Mouse (Mus musculus): ENCODE measurements around the gene Fgd2. TPM values are rescaled to one million over a fixed set of nuclear protein-coding genes. Genes with fewer than 3 reads are reported as not detected.

Gene Fgd2
- total and polyA plus RNA-seq, 2 experiments from 2014 or later, result 14.1 to 17.3 TPM

- DNase-seq (no peak), ATAC-seq (no peak)
- 61% methylated on average over 6 of the region's 6 CpGs for WGBS
- Histone ChIP-seq H3K4me2 (ENCODE audit: low read depth) (no peak overlapping the region), H3K27me3 (ENCODE audit: insufficient read depth, low read length) (no peaks in the 10 kb centered on the region), H3K9me3 (ENCODE audit: low read length) (no peaks in the 10 kb centered on the region), H3K27ac (ENCODE audit: low read depth, low read length) (no peak overlapping the region), H3K36me3 (ENCODE audit: insufficient read depth) (no peaks in the 10 kb centered on the region), H3K4me1 (ENCODE audit: insufficient read depth) (no peaks in the 10 kb centered on the region), H3K9ac (no peak overlapping the region), H3K4me3 (ENCODE audit: low read depth, low read length) (no peak overlapping the region)
- TF ChIP-seq CTCF (IDR thresholded peaks at IDR 0.05; ENCODE audit: low read depth), result no peak
Measured at GRCm38 (mm10) chr17:29318731-29319250, 41.9 kb upstream of the Fgd2 start.

GRCm38 (mm10) chr17:29319476-29319875, 41.2 kb upstream of the Fgd2 start:
- H3K4me3 ChIP-seq (ENCODE audit: low read depth, low read length), result no peak overlapping the region
- H3K9ac ChIP-seq, result no peak overlapping the region
- DNase-seq (no peak), ATAC-seq (no peak)
- H3K36me3 ChIP-seq (ENCODE audit: insufficient read depth), result no peaks in the 10 kb centered on the region
- WGBS, result 93% methylated on average over 7 of the region's 7 CpGs
- H3K4me1 ChIP-seq (ENCODE audit: insufficient read depth), result no peaks in the 10 kb centered on the region
- no peak for TF ChIP-seq CTCF (IDR thresholded peaks at IDR 0.05; ENCODE audit: low read depth)
- H3K27ac ChIP-seq (ENCODE audit: low read depth, low read length), result no peak overlapping the region
- H3K4me2 ChIP-seq (ENCODE audit: low read depth), result no peak overlapping the region
- no peaks in the 10 kb centered on the region for H3K9me3 ChIP-seq (ENCODE audit: low read length)
- H3K27me3 ChIP-seq (ENCODE audit: insufficient read depth, low read length), result no peaks in the 10 kb centered on the region

GRCm38 (mm10) chr17:29319881-29320639, 40.7 kb upstream of the Fgd2 start:
- Histone ChIP-seq H3K9ac (no peak overlapping the region), H3K4me2 (ENCODE audit: low read depth) (no peak overlapping the region), H3K36me3 (ENCODE audit: insufficient read depth) (no peaks in the 10 kb centered on the region), H3K27ac (ENCODE audit: low read depth, low read length) (no peak overlapping the region), H3K4me3 (ENCODE audit: low read depth, low read length) (no peak overlapping the region), H3K4me1 (ENCODE audit: insufficient read depth) (no peaks in the 10 kb centered on the region), H3K9me3 (ENCODE audit: low read length) (no peaks in the 10 kb centered on the region), H3K27me3 (ENCODE audit: insufficient read depth, low read length) (no peaks in the 10 kb centered on the region)
- 74% methylated on average over 8 of the region's 8 CpGs for WGBS
- no peak for TF ChIP-seq CTCF (IDR thresholded peaks at IDR 0.05; ENCODE audit: low read depth)
- DNase-seq (no peak), ATAC-seq (no peak)

- no peak for TF ChIP-seq CTCF (IDR thresholded peaks at IDR 0.05; ENCODE audit: low read depth)
- Histone ChIP-seq H3K4me2 (ENCODE audit: low read depth) (no peak overlapping the region), H3K9ac (no peak overlapping the region)
Measured at GRCm38 (mm10) chr17:29321765-29322602, 38.7 kb upstream of the Fgd2 start.

GRCm38 (mm10) chr17:29322603-29322962, 38.1 kb upstream of the Fgd2 start:
- Histone ChIP-seq H3K9ac (no peak overlapping the region), H3K4me1 (ENCODE audit: insufficient read depth) (peaks cover 13% of the 10 kb centered on the region), H3K36me3 (ENCODE audit: insufficient read depth) (no peaks in the 10 kb centered on the region), H3K4me2 (ENCODE audit: low read depth) (no peak overlapping the region), H3K4me3 (ENCODE audit: low read depth, low read length) (no peak overlapping the region), H3K9me3 (ENCODE audit: low read length) (no peaks in the 10 kb centered on the region), H3K27me3 (ENCODE audit: insufficient read depth, low read length) (no peaks in the 10 kb centered on the region), H3K27ac (ENCODE audit: low read depth, low read length) (no peak overlapping the region)
- TF ChIP-seq CTCF (IDR thresholded peaks at IDR 0.05; ENCODE audit: low read depth), result no peak
- no peak for DNase-seq
- WGBS, result 36% methylated on average over 18 of the region's 18 CpGs
- ATAC-seq, result no peak

More at GRCm38 (mm10) chr17:29321765-29322602, 38.7 kb upstream of the Fgd2 start:
- H3K4me3 ChIP-seq (ENCODE audit: low read depth, low read length), result no peak overlapping the region
- peaks cover 7% of the 10 kb centered on the region for H3K4me1 ChIP-seq (ENCODE audit: insufficient read depth)
- WGBS, result 28% methylated on average over 41 of the region's 41 CpGs
- H3K27me3 ChIP-seq (ENCODE audit: insufficient read depth, low read length), result no peaks in the 10 kb centered on the region
- no peak overlapping the region for H3K27ac ChIP-seq (ENCODE audit: low read depth, low read length)
- no peaks in the 10 kb centered on the region for H3K9me3 ChIP-seq (ENCODE audit: low read length)
- H3K36me3 ChIP-seq (ENCODE audit: insufficient read depth), result no peaks in the 10 kb centered on the region
- ATAC-seq (no peak), DNase-seq (no peak)

GRCm38 (mm10) chr17:29323625-29324024, 37.1 kb upstream of the Fgd2 start:
- TF ChIP-seq CTCF (IDR thresholded peaks at IDR 0.05; ENCODE audit: low read depth), result no peak
- Histone ChIP-seq H3K27me3 (ENCODE audit: insufficient read depth, low read length) (no peaks in the 10 kb centered on the region), H3K4me2 (ENCODE audit: low read depth) (no peak overlapping the region), H3K36me3 (ENCODE audit: insufficient read depth) (no peaks in the 10 kb centered on the region), H3K4me1 (ENCODE audit: insufficient read depth) (peaks cover 19% of the 10 kb centered on the region), H3K27ac (ENCODE audit: low read depth, low read length) (no peak overlapping the region), H3K9ac (no peak overlapping the region), H3K4me3 (ENCODE audit: low read depth, low read length) (no peak overlapping the region), H3K9me3 (ENCODE audit: low read length) (no peaks in the 10 kb centered on the region)
- no peak for ATAC-seq
- DNase-seq, result no peak
- 95% methylated on average over 3 of the region's 3 CpGs for WGBS

GRCm38 (mm10) chr17:29325831-29326230, 34.9 kb upstream of the Fgd2 start:
- no peak overlapping the region for H3K4me2 ChIP-seq (ENCODE audit: low read depth)

More at GRCm38 (mm10) chr17:29325831-29326230, 34.9 kb upstream of the Fgd2 start:
- Histone ChIP-seq H3K9me3 (ENCODE audit: low read length) (no peaks in the 10 kb centered on the region), H3K27ac (ENCODE audit: low read depth, low read length) (no peak overlapping the region), H3K4me3 (ENCODE audit: low read depth, low read length) (no peak overlapping the region), H3K4me1 (ENCODE audit: insufficient read depth) (peaks cover 19% of the 10 kb centered on the region), H3K27me3 (ENCODE audit: insufficient read depth, low read length) (no peaks in the 10 kb centered on the region), H3K36me3 (ENCODE audit: insufficient read depth) (peaks cover 3% of the 10 kb centered on the region; the same call in 1 of the 2 replicates), H3K9ac (no peak overlapping the region)
- TF ChIP-seq CTCF (IDR thresholded peaks at IDR 0.05; ENCODE audit: low read depth), result no peak
- DNase-seq (no peak), ATAC-seq (no peak)
- WGBS, result 47% methylated on average over 13 of the region's 13 CpGs

All from forebrain, postnatal 0 days (tissue).